Mouse (Mus musculus): ENCODE measurements around the gene Smco3. TPM values are rescaled to one million over a fixed set of nuclear protein-coding genes. Genes with fewer than 3 reads are reported as not detected.

Gene Smco3
- polyA plus RNA-seq, 1 experiment = not detected

DNA sequence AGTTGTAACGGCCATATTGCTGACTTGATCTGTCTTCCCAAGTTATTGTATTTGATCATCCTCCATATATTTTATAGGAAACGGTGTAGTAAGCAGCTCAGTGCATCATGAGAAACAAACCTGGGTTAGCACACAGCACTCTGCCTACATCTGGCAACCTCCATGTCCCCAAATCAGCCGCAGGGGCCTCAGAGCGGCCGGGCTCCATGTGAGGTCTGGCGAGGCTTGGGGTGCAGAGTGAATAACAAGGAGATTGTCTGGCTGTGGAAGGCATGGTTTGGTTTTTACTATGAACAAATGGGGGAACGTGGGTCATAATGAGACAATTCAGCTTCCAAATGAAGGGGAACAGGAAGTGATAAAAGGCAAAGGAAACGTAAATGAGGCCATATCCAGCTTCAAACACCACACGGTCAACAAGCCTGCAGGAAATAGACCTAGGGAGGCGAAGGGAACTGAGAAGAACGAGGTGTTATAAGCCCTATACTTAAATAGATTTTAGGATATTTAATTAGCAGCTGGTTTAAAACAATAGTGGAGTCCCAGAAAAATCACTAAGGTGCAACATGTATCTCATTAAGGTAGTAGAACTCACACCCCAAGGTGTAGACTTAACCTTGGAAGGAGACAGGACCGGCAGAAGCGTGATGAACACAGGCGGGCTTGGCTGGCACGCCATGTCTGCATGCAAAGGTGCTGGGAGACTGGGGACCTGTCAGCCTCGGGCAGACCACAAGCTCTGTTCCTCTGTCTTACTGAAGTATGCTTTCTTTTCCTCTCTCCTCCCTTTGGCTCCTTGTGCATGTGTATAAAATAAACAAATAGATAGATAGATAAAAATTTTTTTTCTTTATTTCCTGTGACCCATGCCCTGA lies 42.1 kb downstream of the Smco3 start:
- Histone ChIP-seq H3K4me3 (ENCODE audit: low read depth, low read length) (peak overlapping the region; percentile 54), H3K27ac (ENCODE audit: insufficient read depth, low read depth, low read length) (no peak overlapping the region), H3K36me3 (ENCODE audit: control insufficient read depth, insufficient read depth, low read length) (no peaks in the 10 kb centered on the region), H3K4me1 (ENCODE audit: control insufficient read depth, insufficient read depth, insufficient read length, low read length) (peaks cover 3% of the 10 kb centered on the region; the same call in 1 of the 2 replicates), H3K27me3 (ENCODE audit: control insufficient read depth, insufficient read depth, low read length) (no peaks in the 10 kb centered on the region)
- WGBS = 35% methylated on average over 16 of the region's 16 CpGs
- TF ChIP-seq POLR2A (IDR thresholded peaks at IDR 0.05; ENCODE audit: low read depth, low read length) (no peak), CTCF (IDR thresholded peaks at IDR 0.05; ENCODE audit: extremely low read depth, insufficient read length, insufficient replicate concordance, low read depth, low read length) (no peak)

- no peaks in the 10 kb centered on the region for H3K36me3 ChIP-seq (ENCODE audit: control insufficient read depth, insufficient read depth, low read length)
- H3K4me1 ChIP-seq (ENCODE audit: control insufficient read depth, insufficient read depth, insufficient read length, low read length) = peaks cover 3% of the 10 kb centered on the region; the same call in 1 of the 2 replicates
- TF ChIP-seq POLR2A (IDR thresholded peaks at IDR 0.05; ENCODE audit: low read depth, low read length) (no peak), CTCF (IDR thresholded peaks at IDR 0.05; ENCODE audit: extremely low read depth, insufficient read length, insufficient replicate concordance, low read depth, low read length) (no peak)
- WGBS = 65% methylated on average over 5 of the region's 5 CpGs
- no peaks in the 10 kb centered on the region for H3K27me3 ChIP-seq (ENCODE audit: control insufficient read depth, insufficient read depth, low read length)
- no peak overlapping the region for H3K4me3 ChIP-seq (ENCODE audit: low read depth, low read length)
- H3K27ac ChIP-seq (ENCODE audit: insufficient read depth, low read depth, low read length) = no peak overlapping the region
These were observed 45.8 kb downstream of the Smco3 start for GRCm38 (mm10) chr6:136789391-136789971.

- TF ChIP-seq POLR2A (IDR thresholded peaks at IDR 0.05; ENCODE audit: low read depth, low read length) (no peak), CTCF (IDR thresholded peaks at IDR 0.05; ENCODE audit: extremely low read depth, insufficient read length, insufficient replicate concordance, low read depth, low read length) (no peak)
- Histone ChIP-seq H3K4me3 (ENCODE audit: low read depth, low read length) (peak overlapping the region; percentile 4; the same call in 1 of the 2 replicates), H3K27ac (ENCODE audit: insufficient read depth, low read depth, low read length) (peak overlapping the region; percentile 97), H3K27me3 (ENCODE audit: control insufficient read depth, insufficient read depth, low read length) (no peaks in the 10 kb centered on the region), H3K36me3 (ENCODE audit: control insufficient read depth, insufficient read depth, low read length) (no peaks in the 10 kb centered on the region), H3K4me1 (ENCODE audit: control insufficient read depth, insufficient read depth, insufficient read length, low read length) (peaks cover 3% of the 10 kb centered on the region; the same call in 1 of the 2 replicates)
- 38% methylated on average over 9 of the region's 9 CpGs for WGBS
These were observed 52.5 kb downstream of the Smco3 start for GRCm38 (mm10) chr6:136782761-136783160.

- TF ChIP-seq CTCF (IDR thresholded peaks at IDR 0.05; ENCODE audit: extremely low read depth, insufficient read length, insufficient replicate concordance, low read depth, low read length) (no peak), POLR2A (IDR thresholded peaks at IDR 0.05; ENCODE audit: low read depth, low read length) (no peak)
These were observed 53.1 kb downstream of the Smco3 start for GRCm38 (mm10) chr6:136782146-136782545.

GRCm38 (mm10) chr6:136781377-136781986 lies 53.8 kb downstream of the Smco3 start, which contains the start of gene Gucy2c:
TSS of gene Gucy2c (minus strand) at chr6:136781765.
- TF ChIP-seq POLR2A (IDR thresholded peaks at IDR 0.05; ENCODE audit: low read depth, low read length) = peak; percentile 73
- no peak for TF ChIP-seq CTCF (IDR thresholded peaks at IDR 0.05; ENCODE audit: extremely low read depth, insufficient read length, insufficient replicate concordance, low read depth, low read length)
- Histone ChIP-seq H3K27ac (ENCODE audit: insufficient read depth, low read depth, low read length) (peak within 1 kb of the TSS; percentile 97), H3K4me1 (ENCODE audit: control insufficient read depth, insufficient read depth, insufficient read length, low read length) (peaks cover 3% of the 10 kb centered on the region; the same call in 1 of the 2 replicates), H3K27me3 (ENCODE audit: control insufficient read depth, insufficient read depth, low read length) (no peaks in the 10 kb centered on the region), H3K4me3 (ENCODE audit: low read depth, low read length) (peak within 1 kb of the TSS; percentile 87), H3K36me3 (ENCODE audit: control insufficient read depth, insufficient read depth, low read length) (no peaks in the 10 kb centered on the region)
- WGBS = 23% methylated on average over 20 of the region's 20 CpGs

More at GRCm38 (mm10) chr6:136782146-136782545, 53.1 kb downstream of the Smco3 start:
- H3K4me3 ChIP-seq (ENCODE audit: low read depth, low read length) = peak overlapping the region; percentile 41
- H3K4me1 ChIP-seq (ENCODE audit: control insufficient read depth, insufficient read depth, insufficient read length, low read length) = peaks cover 3% of the 10 kb centered on the region; the same call in 1 of the 2 replicates
- peak overlapping the region; percentile 97 for H3K27ac ChIP-seq (ENCODE audit: insufficient read depth, low read depth, low read length)
- no peaks in the 10 kb centered on the region for H3K36me3 ChIP-seq (ENCODE audit: control insufficient read depth, insufficient read depth, low read length)
- 28% methylated on average over 12 of the region's 12 CpGs for WGBS
- H3K27me3 ChIP-seq (ENCODE audit: control insufficient read depth, insufficient read depth, low read length) = no peaks in the 10 kb centered on the region

Other genes with a start within 250 kb of the Smco3 start
- gene Plbd1, start 173.5 kb downstream of the Smco3 start, polyA plus RNA-seq (2012; rRNA removed) = 23.6 and 84.9 TPM in 2 replicates
- 26.6 and 69.2 TPM in 2 replicates for gene Gucy2c, start 53.7 kb downstream of the Smco3 start, polyA plus RNA-seq (2012; rRNA removed)
- 2.0 and 3.9 TPM in 2 replicates for gene Hist4h4, start 31.0 kb downstream of the Smco3 start, polyA plus RNA-seq (2012; rRNA removed)
- 401 and 773 TPM in 2 replicates for gene H2afj, start 27.2 kb downstream of the Smco3 start, polyA plus RNA-seq (2012; rRNA removed)
- gene BC049715, start 7.8 kb downstream of the Smco3 start, polyA plus RNA-seq (2012; rRNA removed) = 0.28 and 0.56 TPM in 2 replicates
- gene Wbp11, start 7.2 kb downstream of the Smco3 start, polyA plus RNA-seq (2012; rRNA removed) = 16.0 and 32.0 TPM in 2 replicates
- gene Art4, start 22.3 kb upstream of the Smco3 start, polyA plus RNA-seq (2012; rRNA removed) = 0.04 and 0.11 TPM in 2 replicates
- gene Mgp, start 40.4 kb upstream of the Smco3 start, polyA plus RNA-seq (2012; rRNA removed) = 76.2 and 91.8 TPM in 2 replicates
- gene Erp27, start 86.7 kb upstream of the Smco3 start, polyA plus RNA-seq (2012; rRNA removed) = 0.28 and 23.3 TPM in 2 replicates
- gene Pde6h, start 88.4 kb upstream of the Smco3 start, polyA plus RNA-seq (2012; rRNA removed) = 0.04 TPM in 1 of 2 replicates, not detected in the other
- 11.2 and 22.6 TPM in 2 replicates for gene Arhgdib, start 106.4 kb upstream of the Smco3 start, polyA plus RNA-seq (2012; rRNA removed)

Measured in small intestine, adult 2 months (tissue).